Mouse (Mus musculus) lung, postnatal 0 days (tissue): ENCODE results near the gene Itpr1.

ENCODE experiments used
- CTCF ChIP-seq: IDR thresholded peaks from 2 replicates; pipeline ENCODE4 v1.5.1; 2016; ENCODE audit warnings: antibody characterized with exemption, mild to moderate bottlenecking
- EP300 ChIP-seq: IDR thresholded peaks from 2 replicates; pipeline ENCODE4 v1.6.1; 2016; ENCODE audit warnings: antibody characterized with exemption, mild to moderate bottlenecking, control low read depth

- peak; percentile 68 for TF ChIP-seq CTCF
- no peak for TF ChIP-seq EP300
These were observed 130.9 kb downstream of the Itpr1 start for GRCm38 (mm10) chr6:108343781-108344310.
